Mouse (Mus musculus) C2C12 (cell line): Measurements from ENCODE around the gene Elovl5. TPM values are rescaled to one million over a fixed set of nuclear protein-coding genes. Genes with fewer than 3 reads are reported as not detected.

Source experiments
- H3K27me3 ChIP-seq: one replicate; pipeline ENCODE4 v1.6.1; 2011; ENCODE audit not compliant: control insufficient read depth, insufficient read depth, insufficient read length
- H3K36me3 ChIP-seq: one replicate; pipeline ENCODE4 v1.6.1; 2011; ENCODE audit not compliant: control insufficient read depth, insufficient read depth
- H3K4me3 ChIP-seq: one replicate; pipeline ENCODE4 v1.5.1; 2011; ENCODE audit warnings: mild to moderate bottlenecking, control low read depth; ENCODE audit not compliant: poor library complexity, insufficient read depth, severe bottlenecking
- H3K79me2 ChIP-seq: one replicate; pipeline ENCODE4 v1.6.1; 2011; ENCODE audit not compliant: control insufficient read depth, insufficient read depth
- H3K79me3 ChIP-seq: one replicate; pipeline ENCODE4 v1.6.1; 2011; ENCODE audit warnings: low read depth, control low read depth
- H3ac ChIP-seq: one replicate; pipeline ENCODE3; 2011; ENCODE audit warnings: low read depth; ENCODE audit not compliant: control insufficient read depth, insufficient read length
- CEBPB ChIP-seq: IDR thresholded peaks from one replicate; pipeline ENCODE4 v1.6.1; 2011; ENCODE audit warnings: low read depth, mild to moderate bottlenecking, control low read depth, moderate library complexity
- CTCF ChIP-seq: IDR thresholded peaks from one replicate; pipeline ENCODE4 v1.5.1; 2011; ENCODE audit not compliant: control insufficient read depth, insufficient read depth, insufficient read length
- FOSL1 ChIP-seq: IDR thresholded peaks from one replicate; pipeline ENCODE4 v1.8.0; 2011; ENCODE audit warnings: mild to moderate bottlenecking, low read length; ENCODE audit not compliant: poor library complexity, insufficient read depth, severe bottlenecking
- MAX ChIP-seq: IDR thresholded peaks from one replicate; pipeline ENCODE4 v1.6.1; 2011; ENCODE audit warnings: mild to moderate bottlenecking, control low read depth
- MYOD1 ChIP-seq: IDR thresholded peaks from one replicate; pipeline ENCODE4 v1.6.1; 2011; ENCODE audit warnings: low read depth; ENCODE audit not compliant: control insufficient read depth, insufficient read length
- MYOG ChIP-seq: IDR thresholded peaks from one replicate; pipeline ENCODE4 v1.6.1; 2011; ENCODE audit not compliant: control insufficient read depth, insufficient read length; ENCODE audit errors: extremely low read depth
- USF1 ChIP-seq: IDR thresholded peaks from one replicate; pipeline ENCODE4 v1.6.1; 2011; ENCODE audit warnings: low read depth, mild to moderate bottlenecking, control low read depth, moderate library complexity
- polyA plus RNA-seq: library from polyadenylated mRNA; unstranded; fragments of >200 nt; fragmentation: generic; extraction: Trizol; gene quantifications from one replicate; pipeline ENCODE4 v1.2.1, GENCODE M21; 2012; ENCODE audit warnings: missing spikeins

Elovl5 gene
- polyA plus RNA-seq, 1 experiment: 33.9 TPM

- Histone ChIP-seq H3K4me3 (no peak overlapping the region), H3K27me3 (no peaks in the 10 kb centered on the region), H3K79me3 (no peaks in the 10 kb centered on the region), H3K36me3 (no peaks in the 10 kb centered on the region), H3K79me2 (no peaks in the 10 kb centered on the region), H3ac (no peak overlapping the region)
- TF ChIP-seq MYOD1: no peak
- no peak for TF ChIP-seq USF1
- no peak for TF ChIP-seq CEBPB
- TF ChIP-seq FOSL1: no peak
- no peak for TF ChIP-seq MAX
- TF ChIP-seq MYOG: no peak
- no peak for TF ChIP-seq CTCF
Measured at GRCm38 (mm10) chr9:78009382-78009781, 92.2 kb downstream of the Elovl5 start.

GRCm38 (mm10) chr9:78010187-78010586, 93.0 kb downstream of the Elovl5 start:
- Histone ChIP-seq H3K36me3 (no peaks in the 10 kb centered on the region), H3K27me3 (no peaks in the 10 kb centered on the region), H3K79me2 (no peaks in the 10 kb centered on the region), H3K4me3 (no peak overlapping the region), H3K79me3 (no peaks in the 10 kb centered on the region), H3ac (no peak overlapping the region)
- TF ChIP-seq CEBPB (no peak), MYOD1 (no peak), MYOG (no peak), FOSL1 (no peak), USF1 (no peak), MAX (no peak), CTCF (no peak)

- Histone ChIP-seq H3ac (no peak overlapping the region), H3K27me3 (no peaks in the 10 kb centered on the region), H3K36me3 (no peaks in the 10 kb centered on the region), H3K79me3 (no peaks in the 10 kb centered on the region), H3K79me2 (no peaks in the 10 kb centered on the region), H3K4me3 (no peak overlapping the region)
- TF ChIP-seq MYOG (no peak), MYOD1 (no peak), CEBPB (no peak), USF1 (no peak), CTCF (no peak), FOSL1 (no peak), MAX (no peak)
Measured at GRCm38 (mm10) chr9:78010707-78011106, 93.5 kb downstream of the Elovl5 start.

GRCm38 (mm10) chr9:78012066-78012465, 94.9 kb downstream of the Elovl5 start:
- H3K79me3 ChIP-seq: no peaks in the 10 kb centered on the region
- H3K4me3 ChIP-seq: no peak overlapping the region
- no peak overlapping the region for H3ac ChIP-seq
- H3K79me2 ChIP-seq: no peaks in the 10 kb centered on the region
- TF ChIP-seq MYOG: no peak
- TF ChIP-seq MYOD1: no peak
- TF ChIP-seq CTCF: no peak
- no peak for TF ChIP-seq FOSL1
- TF ChIP-seq CEBPB: no peak
- TF ChIP-seq USF1: no peak
- no peak for TF ChIP-seq MAX
- no peaks in the 10 kb centered on the region for H3K27me3 ChIP-seq
- no peaks in the 10 kb centered on the region for H3K36me3 ChIP-seq

- Histone ChIP-seq H3K36me3 (no peaks in the 10 kb centered on the region), H3K4me3 (no peak overlapping the region), H3K79me3 (no peaks in the 10 kb centered on the region), H3ac (no peak overlapping the region), H3K27me3 (no peaks in the 10 kb centered on the region), H3K79me2 (no peaks in the 10 kb centered on the region)
- no peak for TF ChIP-seq USF1
- TF ChIP-seq MYOD1: no peak
- TF ChIP-seq MAX: no peak
- no peak for TF ChIP-seq FOSL1
- no peak for TF ChIP-seq MYOG
- TF ChIP-seq CEBPB: no peak
- TF ChIP-seq CTCF: no peak
Measured at GRCm38 (mm10) chr9:78012681-78013080, 95.5 kb downstream of the Elovl5 start.

GRCm38 (mm10) chr9:78013813-78014212, 96.6 kb downstream of the Elovl5 start:
- no peaks in the 10 kb centered on the region for H3K36me3 ChIP-seq
- no peak overlapping the region for H3K4me3 ChIP-seq
- TF ChIP-seq MYOD1 (no peak), MYOG (no peak), MAX (no peak), CTCF (no peak), FOSL1 (no peak), USF1 (no peak), CEBPB (no peak)
- no peaks in the 10 kb centered on the region for H3K27me3 ChIP-seq
- H3ac ChIP-seq: no peak overlapping the region
- no peaks in the 10 kb centered on the region for H3K79me3 ChIP-seq
- no peaks in the 10 kb centered on the region for H3K79me2 ChIP-seq
